Mouse (Mus musculus) kidney, adult 2 months (tissue): ENCODE measurements around the gene Ptpn23. TPM values are rescaled to one million over a fixed set of nuclear protein-coding genes. Genes with fewer than 3 reads are reported as not detected.

Experiments
- DNase-seq: peaks from one replicate; pipeline ENCODE4 v3.0.0; 2021
- H3K27ac ChIP-seq: fragments of 200-500 bp; 2 replicates; pipeline ENCODE4 v1.5.1; 2012; ENCODE audit warnings: low read depth, low read length, control low read depth, inconsistent platforms; ENCODE audit not compliant: insufficient read depth
- H3K27me3 ChIP-seq: fragments of 200-500 bp; replicated peaks from 2 replicates; pipeline ENCODE4 v1.6.1; 2012; ENCODE audit warnings: mild to moderate bottlenecking, moderate library complexity, low read length, inconsistent platforms; ENCODE audit not compliant: control insufficient read depth, insufficient read depth
- H3K36me3 ChIP-seq: fragments of 200-500 bp; 2 replicates; pipeline ENCODE4 v1.6.1; 2012; ENCODE audit warnings: mild to moderate bottlenecking, moderate library complexity, low read length, inconsistent platforms; ENCODE audit not compliant: control insufficient read depth, insufficient read depth
- H3K4me1 ChIP-seq: fragments of 200-500 bp; 2 replicates; pipeline ENCODE4 v1.6.1; 2011; ENCODE audit warnings: low read length; ENCODE audit not compliant: control insufficient read depth, insufficient read depth
- H3K4me3 ChIP-seq: fragments of 200-500 bp; 2 replicates; pipeline ENCODE4 v1.5.1; 2011; ENCODE audit warnings: mild to moderate bottlenecking, low read depth, low read length, control low read depth; ENCODE audit not compliant: insufficient read depth
- CTCF ChIP-seq: fragments of 200-500 bp; conservative IDR thresholded peaks from 2 replicates; pipeline ENCODE4 v1.5.1; 2011; ENCODE audit warnings: low read depth, mild to moderate bottlenecking, control low read depth, low read length, moderate library complexity, mixed read lengths; ENCODE audit not compliant: insufficient read depth, insufficient read length
- POLR2A ChIP-seq: fragments of 200-500 bp; IDR thresholded peaks from one replicate; pipeline ENCODE4 v1.6.1; 2011; ENCODE audit warnings: low read depth, low read length, control low read depth
- WGBS: fragments of 180-500 bp; shearing (Covaris S2); methylation state at CpG from one replicate; pipeline ENCODE4 v1.1.7; 2018; 5-methylcytosine and 5-hydroxymethylcytosine counted together
- polyA plus RNA-seq: library from polyadenylated mRNA; depleted of rRNA; stranded (reverse); fragments of >200 nt; gene quantifications from 2 replicates; pipeline ENCODE4 v1.2.3, GENCODE M21; 2012; rRNA removed

Ptpn23 gene
- 26.6 and 29.2 TPM in 2 replicates for polyA plus RNA-seq

GRCm38 (mm10) chr9:110408099-110408773 lies at the start of gene Ptpn23:
Gene Ptpn23 (minus strand): TSS chr9:110408213.
- Histone ChIP-seq H3K27ac (peak within 1 kb of the TSS; percentile 93), H3K36me3 (no peaks in the 10 kb centered on the region), H3K4me1 (peaks cover 7% of the 10 kb centered on the region), H3K27me3 (no peaks in the 10 kb centered on the region), H3K4me3 (peak within 1 kb of the TSS; percentile 99)
- TF ChIP-seq CTCF: no peak
- peak; percentile 18 for TF ChIP-seq POLR2A
- DNase-seq: peak; percentile 97
- under 1% methylated on average over 39 of the region's 39 CpGs for WGBS

GRCm38 (mm10) chr9:110452523-110452922 lies 44.5 kb upstream of the Ptpn23 start:
- Histone ChIP-seq H3K27me3 (no peaks in the 10 kb centered on the region), H3K27ac (no peak overlapping the region), H3K4me3 (no peak overlapping the region), H3K36me3 (no peaks in the 10 kb centered on the region), H3K4me1 (no peaks in the 10 kb centered on the region)
- WGBS: 69% methylated on average over 3 of the region's 3 CpGs
- no peak for DNase-seq
- TF ChIP-seq CTCF (no peak), POLR2A (no peak)

GRCm38 (mm10) chr9:110448857-110449617 lies 41.0 kb upstream of the Ptpn23 start:
- Histone ChIP-seq H3K27ac (no peak overlapping the region), H3K27me3 (no peaks in the 10 kb centered on the region), H3K4me1 (no peaks in the 10 kb centered on the region), H3K4me3 (no peak overlapping the region), H3K36me3 (no peaks in the 10 kb centered on the region)
- DNase-seq: peak; percentile 80
- TF ChIP-seq POLR2A: no peak
- TF ChIP-seq CTCF: peak; percentile 80
- 23% methylated on average over 11 of the region's 11 CpGs for WGBS

- TF ChIP-seq POLR2A: no peak
- no peaks in the 10 kb centered on the region for H3K27me3 ChIP-seq
- no peaks in the 10 kb centered on the region for H3K36me3 ChIP-seq
- no peak for DNase-seq
- H3K27ac ChIP-seq: no peak overlapping the region
- H3K4me1 ChIP-seq: no peaks in the 10 kb centered on the region
- H3K4me3 ChIP-seq: no peak overlapping the region
- WGBS: 84% methylated on average over 15 of the region's 15 CpGs
Measured at GRCm38 (mm10) chr9:110448356-110448755, 40.3 kb upstream of the Ptpn23 start.

GRCm38 (mm10) chr9:110440559-110440958 lies 32.5 kb upstream of the Ptpn23 start:
- WGBS: 92% methylated on average over 6 of the region's 6 CpGs

GRCm38 (mm10) chr9:110440049-110440448 lies 32.0 kb upstream of the Ptpn23 start:
- TF ChIP-seq POLR2A (no peak), CTCF (no peak)
- Histone ChIP-seq H3K4me3 (no peak overlapping the region), H3K27me3 (no peaks in the 10 kb centered on the region), H3K36me3 (no peaks in the 10 kb centered on the region), H3K27ac (no peak overlapping the region), H3K4me1 (no peaks in the 10 kb centered on the region)
- WGBS: 44% methylated on average over 5 of the region's 5 CpGs
- DNase-seq: no peak

More at GRCm38 (mm10) chr9:110440559-110440958, 32.5 kb upstream of the Ptpn23 start:
- no peak overlapping the region for H3K4me3 ChIP-seq
- TF ChIP-seq CTCF: no peak
- TF ChIP-seq POLR2A: no peak
- no peaks in the 10 kb centered on the region for H3K36me3 ChIP-seq
- no peaks in the 10 kb centered on the region for H3K4me1 ChIP-seq
- DNase-seq: no peak
- no peaks in the 10 kb centered on the region for H3K27me3 ChIP-seq
- H3K27ac ChIP-seq: no peak overlapping the region

GRCm38 (mm10) chr9:110436041-110436440 lies 28.0 kb upstream of the Ptpn23 start:
- DNase-seq: no peak
- peaks cover 1% of the 10 kb centered on the region; the same call in 1 of the 2 replicates for H3K36me3 ChIP-seq
- TF ChIP-seq CTCF (no peak), POLR2A (no peak)
- no peaks in the 10 kb centered on the region for H3K27me3 ChIP-seq
- no peak overlapping the region for H3K27ac ChIP-seq
- no peaks in the 10 kb centered on the region for H3K4me1 ChIP-seq
- H3K4me3 ChIP-seq: no peak overlapping the region
- 95% methylated on average over 11 of the region's 11 CpGs for WGBS
